Mouse (Mus musculus) intestine, embryonic 15.5 days (tissue): ENCODE measurements at regions not wholly inside any gene's neighbourhood (a gene's known extent, or its start where the extent isn't known, plus 50 kb on each side); places are given as distances from the start of the nearest gene placed in this dataset.

Source experiments
- ATAC-seq: fragments of 200-750 bp; cut with Nextera tagmentation; 2 replicates; pipeline ENCODE4 v1.8.0; 2017; ENCODE audit warnings: moderate TSS enrichment, moderate library complexity
- H3K27ac ChIP-seq: fragments of 300-500 bp; sonication (generic); 2 replicates; pipeline ENCODE4 v1.5.1; 2015; ENCODE audit warnings: mild to moderate bottlenecking, inconsistent platforms
- H3K27me3 ChIP-seq: fragments of 300-500 bp; sonication (generic); replicated peaks from 2 replicates; pipeline ENCODE4 v1.6.1; 2015; ENCODE audit warnings: inconsistent platforms
- H3K36me3 ChIP-seq: fragments of 300-500 bp; sonication (generic); 2 replicates; pipeline ENCODE4 v1.6.1; 2015; ENCODE audit warnings: inconsistent platforms
- H3K4me1 ChIP-seq: fragments of 300-500 bp; sonication (generic); replicated peaks from 2 replicates; pipeline ENCODE4 v1.6.1; 2015; ENCODE audit warnings: inconsistent platforms
- H3K4me2 ChIP-seq: fragments of 300-500 bp; sonication (generic); replicated peaks from 2 replicates; pipeline ENCODE4 v1.6.1; 2015; ENCODE audit warnings: mild to moderate bottlenecking, inconsistent platforms
- H3K4me3 ChIP-seq: fragments of 300-500 bp; sonication (generic); replicated peaks from 2 replicates; pipeline ENCODE4 v1.5.1; 2015; ENCODE audit warnings: inconsistent platforms
- H3K9ac ChIP-seq: fragments of 300-500 bp; sonication (generic); 2 replicates; pipeline ENCODE4 v1.6.1; 2015; ENCODE audit warnings: inconsistent platforms
- H3K9me3 ChIP-seq: fragments of 300-500 bp; sonication (generic); 2 replicates; pipeline ENCODE4 v1.6.1; 2016; ENCODE audit warnings: inconsistent platforms
- WGBS: fragments of 180-500 bp; shearing (Covaris S2); methylation state at CpG from one replicate; pipeline ENCODE4 v1.1.7; 2015; 5-methylcytosine and 5-hydroxymethylcytosine counted together

DNA sequence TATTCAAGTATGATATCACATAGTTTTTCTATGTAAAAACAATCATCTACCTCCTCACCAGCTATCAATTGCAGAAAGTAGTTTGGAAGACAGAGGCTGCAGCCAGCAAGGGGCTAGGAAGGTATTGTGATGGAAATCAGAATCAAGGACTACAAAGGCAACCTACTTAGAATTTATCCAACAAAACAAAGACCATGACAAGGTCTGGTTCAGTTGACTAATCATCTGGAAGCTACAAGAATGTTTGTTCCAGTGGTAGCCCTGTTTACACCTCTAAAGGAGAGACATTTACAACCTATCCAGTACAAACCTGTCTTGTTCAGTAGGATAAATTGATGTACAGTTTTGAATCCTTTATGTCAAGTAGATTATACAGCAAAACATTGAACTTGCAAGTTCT is 2890.5 kb upstream of the Gm12353 start:
- Histone ChIP-seq H3K9ac (no peak overlapping the region), H3K4me1 (no peaks in the 10 kb centered on the region), H3K27me3 (no peaks in the 10 kb centered on the region), H3K9me3 (no peaks in the 10 kb centered on the region), H3K4me2 (no peak overlapping the region), H3K27ac (no peak overlapping the region), H3K4me3 (no peak overlapping the region), H3K36me3 (no peaks in the 10 kb centered on the region)
- ATAC-seq: no peak

DNA sequence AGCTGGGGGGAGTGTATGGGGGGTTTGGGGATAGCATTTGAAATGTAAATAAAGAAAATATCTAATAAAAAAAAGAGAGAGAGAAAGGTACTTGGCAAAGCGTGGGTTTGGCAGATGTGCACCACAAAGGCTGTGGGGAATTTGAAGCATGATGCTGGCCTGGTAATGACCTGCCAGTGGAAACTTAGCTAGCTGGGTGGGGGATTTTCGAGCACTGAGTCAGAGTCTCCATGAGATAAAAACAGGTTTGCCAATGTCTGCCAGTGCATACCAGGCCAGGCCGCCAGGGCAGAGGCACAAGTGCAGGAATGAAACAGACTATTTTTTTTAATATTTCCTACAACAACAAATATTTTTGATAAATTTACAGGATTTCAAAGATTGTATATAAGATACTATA is 2865.5 kb upstream of the Gm12353 start:
- Histone ChIP-seq H3K4me2 (no peak overlapping the region), H3K36me3 (no peaks in the 10 kb centered on the region), H3K27me3 (no peaks in the 10 kb centered on the region), H3K4me3 (no peak overlapping the region), H3K27ac (no peak overlapping the region), H3K9me3 (no peaks in the 10 kb centered on the region), H3K9ac (no peak overlapping the region), H3K4me1 (no peaks in the 10 kb centered on the region)
- ATAC-seq: no peak
- WGBS: 73% methylated on average over 3 of the region's 3 CpGs
